In genomic region chr17:67157089-67157752, GRCm38 (mm10) we compare ENCODE assay signal across 19 mouse cellular contexts.
A peak's percentile ranks its signal among the peaks of the same experiment; 100 is the strongest.
DNase-seq lines count a peak whose midpoint lies in the region; ATAC-seq and TF ChIP-seq lines count a peak whose summit lies in the region.
"Had no signal": no experiment of that assay in that cellular context is flagged by ENCODE, and none has a peak within 500 bp of the region (broad histone marks: within the 10 kb centered on the region; RNA-seq: fewer than 3 reads in every experiment).

No protein-coding gene starts in this region.

- no peaks in the 10 kb centered on the region for H3K36me3 ChIP-seq in forebrain, embryonic 13.5 days (ENCODE audit: poor library complexity, severe bottlenecking)
- H3K36me3 ChIP-seq in forebrain, embryonic 10.5 days (replicated peaks), result no peaks in the 10 kb centered on the region
- H3K36me3 ChIP-seq in limb, embryonic 13.5 days, result no peaks in the 10 kb centered on the region
- H3K36me3 ChIP-seq in limb, embryonic 10.5 days, result no peaks in the 10 kb centered on the region
- no peaks in the 10 kb centered on the region for H3K36me3 ChIP-seq in hindbrain, embryonic 13.5 days
- H3K36me3 ChIP-seq in stomach, postnatal 0 days (ENCODE audit: control insufficient read depth, insufficient read depth, low read length), result no peaks in the 10 kb centered on the region
- H3K36me3 ChIP-seq: G1E; kidney, embryonic 15.5 days had no signal

- DNase-seq in forebrain, embryonic 10.5 days (ENCODE audit: extremely low spot score, low spot score), result no peak
- no peak for DNase-seq in limb, embryonic 10.5 days (ENCODE audit: low spot score)
- DNase-seq in brain, adult 2 months (ENCODE audit: low read depth, low spot score), result peak; percentile 38
- DNase-seq in adrenal gland, postnatal 25 days, result no peak
- no peak for DNase-seq in stomach, postnatal 0 days (ENCODE audit: low spot score)
- DNase-seq: adrenal gland, postnatal 14 days; cerebellum, adult 2 months; gastrocnemius, postnatal 14 days; heart, adult 2 months; heart, postnatal 4 days; liver, postnatal 0 days; lung, postnatal 10 days; thymus, postnatal 14 days had no signal

- no peak for TF ChIP-seq EP300 in stomach, postnatal 0 days (optimal IDR thresholded peaks at IDR 0.05)

- 68% methylated on average over 7 of the region's 7 CpGs for WGBS in forebrain, embryonic 13.5 days
- 89% methylated on average over 7 of the region's 7 CpGs for WGBS in forebrain, embryonic 10.5 days
- WGBS in limb, embryonic 13.5 days, result 92% methylated on average over 7 of the region's 7 CpGs
- 92% methylated on average over 7 of the region's 7 CpGs for WGBS in limb, embryonic 10.5 days
- WGBS in hindbrain, embryonic 13.5 days, result 52% methylated on average over 7 of the region's 7 CpGs
- WGBS in stomach, postnatal 0 days, result 85% methylated on average over 7 of the region's 7 CpGs

- no peaks in the 10 kb centered on the region for H3K27me3 ChIP-seq in forebrain, embryonic 13.5 days
- no peaks in the 10 kb centered on the region for H3K27me3 ChIP-seq in forebrain, embryonic 10.5 days (ENCODE audit: poor library complexity, severe bottlenecking)
- H3K27me3 ChIP-seq in limb, embryonic 13.5 days, result no peaks in the 10 kb centered on the region
- H3K27me3 ChIP-seq in limb, embryonic 10.5 days (ENCODE audit: low read depth, poor library complexity, severe bottlenecking), result no peaks in the 10 kb centered on the region
- no peaks in the 10 kb centered on the region for H3K27me3 ChIP-seq in hindbrain, embryonic 13.5 days
- H3K27me3 ChIP-seq in stomach, postnatal 0 days (ENCODE audit: control insufficient read depth, insufficient read depth, low read length), result no peaks in the 10 kb centered on the region
- H3K27me3 ChIP-seq: kidney, embryonic 15.5 days had no signal

- no peak for TF ChIP-seq CTCF in stomach, postnatal 0 days (IDR thresholded peaks at IDR 0.05; ENCODE audit: low read depth)

- ATAC-seq in forebrain, embryonic 13.5 days, result peak; percentile 82
- no peak for ATAC-seq in limb, embryonic 13.5 days (ENCODE audit: low FRiP score, low read depth)
- ATAC-seq in hindbrain, embryonic 13.5 days (ENCODE audit: low FRiP score), result peak; percentile 77; the same call in 1 of the 2 replicates
- no peak for ATAC-seq in stomach, postnatal 0 days (ENCODE audit: low FRiP score, low TSS enrichment)
- ATAC-seq: intestine, embryonic 16.5 days; liver, postnatal 0 days had no signal

- H3K27ac ChIP-seq in forebrain, embryonic 13.5 days, result no peak overlapping the region
- H3K27ac ChIP-seq in forebrain, embryonic 10.5 days, result no peak overlapping the region
- peak overlapping the region; percentile 10; the same call in 1 of the 2 replicates for H3K27ac ChIP-seq in limb, embryonic 13.5 days
- no peak overlapping the region for H3K27ac ChIP-seq in limb, embryonic 10.5 days
- no peak overlapping the region for H3K27ac ChIP-seq in hindbrain, embryonic 13.5 days
- H3K27ac ChIP-seq in stomach, postnatal 0 days (replicated peaks), result no peak overlapping the region
- H3K27ac ChIP-seq: heart, adult 2 months; kidney, embryonic 15.5 days had no signal

- peaks cover 4% of the 10 kb centered on the region; the same call in 1 of the 2 replicates for H3K4me1 ChIP-seq in forebrain, embryonic 13.5 days
- peaks cover 10% of the 10 kb centered on the region for H3K4me1 ChIP-seq in forebrain, embryonic 10.5 days
- 0 out of 2 replicates have a peak, but pooled peaks cover 7% of the 10 kb centered on the region for H3K4me1 ChIP-seq in limb, embryonic 13.5 days
- no peaks in the 10 kb centered on the region for H3K4me1 ChIP-seq in limb, embryonic 10.5 days
- peaks cover 5% of the 10 kb centered on the region for H3K4me1 ChIP-seq in hindbrain, embryonic 13.5 days (replicated peaks)
- H3K4me1 ChIP-seq in stomach, postnatal 0 days (replicated peaks; ENCODE audit: control insufficient read depth, insufficient read depth), result no peaks in the 10 kb centered on the region

- H3K9ac ChIP-seq in forebrain, embryonic 13.5 days, result no peak overlapping the region
- H3K9ac ChIP-seq in limb, embryonic 13.5 days, result no peak overlapping the region
- no peak overlapping the region for H3K9ac ChIP-seq in hindbrain, embryonic 13.5 days
- no peak overlapping the region for H3K9ac ChIP-seq in stomach, postnatal 0 days (ENCODE audit: low read length)
- H3K9ac ChIP-seq: kidney, embryonic 15.5 days; liver, postnatal 0 days had no signal

- no peak overlapping the region for H3K4me3 ChIP-seq in forebrain, embryonic 13.5 days
- H3K4me3 ChIP-seq in forebrain, embryonic 10.5 days, result no peak overlapping the region
- H3K4me3 ChIP-seq in limb, embryonic 13.5 days, result no peak overlapping the region
- no peak overlapping the region for H3K4me3 ChIP-seq in limb, embryonic 10.5 days
- H3K4me3 ChIP-seq in hindbrain, embryonic 13.5 days, result no peak overlapping the region
- H3K4me3 ChIP-seq in stomach, postnatal 0 days (ENCODE audit: low read depth, low read length), result no peak overlapping the region
- H3K4me3 ChIP-seq: heart, adult 2 months; kidney, embryonic 15.5 days had no signal

- H3K4me2 ChIP-seq in forebrain, embryonic 13.5 days, result no peak overlapping the region
- H3K4me2 ChIP-seq in limb, embryonic 13.5 days (replicated peaks), result no peak overlapping the region
- H3K4me2 ChIP-seq in hindbrain, embryonic 13.5 days, result no peak overlapping the region
- no peak overlapping the region for H3K4me2 ChIP-seq in stomach, postnatal 0 days (replicated peaks; ENCODE audit: low read depth)
- H3K4me2 ChIP-seq: kidney, embryonic 15.5 days had no signal

- H3K9me3 ChIP-seq in forebrain, embryonic 13.5 days (replicated peaks), result no peaks in the 10 kb centered on the region
- H3K9me3 ChIP-seq in forebrain, embryonic 10.5 days, result no peaks in the 10 kb centered on the region
- no peaks in the 10 kb centered on the region for H3K9me3 ChIP-seq in limb, embryonic 13.5 days
- no peaks in the 10 kb centered on the region for H3K9me3 ChIP-seq in limb, embryonic 10.5 days (replicated peaks)
- H3K9me3 ChIP-seq in hindbrain, embryonic 13.5 days, result no peaks in the 10 kb centered on the region
- H3K9me3 ChIP-seq in stomach, postnatal 0 days (ENCODE audit: control insufficient read depth, low read length), result no peaks in the 10 kb centered on the region
- H3K9me3 ChIP-seq: kidney, embryonic 15.5 days had no signal

Comparison
In these comparisons a context has a peak if more than half of its experiments do, and no peak if none do; other contexts are left out.
1. ATAC-seq: peak in forebrain, embryonic 13.5 days (single experiment) and hindbrain, embryonic 13.5 days (single experiment); none in limb, embryonic 13.5 days (single experiment) and stomach, postnatal 0 days (single experiment).